Mouse (Mus musculus) kidney, embryonic 14.5 days (tissue): ENCODE measurements around the gene Wdr90. TPM values are rescaled to one million over a fixed set of nuclear protein-coding genes. Genes with fewer than 3 reads are reported as not detected.

ENCODE experiments used
- ATAC-seq: fragments of 200-750 bp; cut with Nextera tagmentation; 2 replicates; pipeline ENCODE4 v1.8.0; 2017; ENCODE audit warnings: moderate number of reproducible peaks, mild to moderate bottlenecking, moderate TSS enrichment, moderate library complexity; ENCODE audit not compliant: low FRiP score, low TSS enrichment
- H3K27ac ChIP-seq: fragments of 300-500 bp; sonication (generic); 2 replicates; pipeline ENCODE4 v1.5.1; 2014; ENCODE audit warnings: low read depth, mild to moderate bottlenecking, low read length, moderate library complexity, mixed read lengths
- H3K27me3 ChIP-seq: fragments of 300-500 bp; sonication (generic); 2 replicates; pipeline ENCODE4 v1.6.1; 2014; ENCODE audit warnings: mild to moderate bottlenecking, low read length; ENCODE audit not compliant: control insufficient read depth, insufficient read depth
- H3K36me3 ChIP-seq: fragments of 300-500 bp; sonication (generic); 2 replicates; pipeline ENCODE4 v1.6.1; 2014; ENCODE audit warnings: low read length, mixed read lengths; ENCODE audit not compliant: control insufficient read depth, insufficient read depth
- H3K4me1 ChIP-seq: fragments of 300-500 bp; sonication (generic); 2 replicates; pipeline ENCODE4 v1.6.1; 2014; ENCODE audit warnings: low read length, mixed read lengths; ENCODE audit not compliant: control insufficient read depth, insufficient read depth
- H3K4me2 ChIP-seq: fragments of 300-500 bp; sonication (generic); replicated peaks from 2 replicates; pipeline ENCODE4 v1.6.1; 2014; ENCODE audit warnings: low read depth, mild to moderate bottlenecking, low read length
- H3K4me3 ChIP-seq: fragments of 300-500 bp; sonication (generic); 2 replicates; pipeline ENCODE4 v1.5.1; 2014; ENCODE audit warnings: mild to moderate bottlenecking, low read length
- H3K9ac ChIP-seq: fragments of 300-500 bp; sonication (generic); 2 replicates; pipeline ENCODE4 v1.6.1; 2014; ENCODE audit warnings: low read depth, mild to moderate bottlenecking, low read length, moderate library complexity
- H3K9me3 ChIP-seq: fragments of 300-500 bp; sonication (generic); 2 replicates; pipeline ENCODE4 v1.6.1; 2016; ENCODE audit warnings: low read length; ENCODE audit not compliant: control insufficient read depth
- WGBS: fragments of 180-500 bp; shearing (Covaris S2); extraction: QIAGEN DNeasy Blood & Tissue Kit; methylation state at CpG from one replicate; pipeline ENCODE4 v1.1.7; 2014; 5-methylcytosine and 5-hydroxymethylcytosine counted together
- polyA plus RNA-seq: library from polyadenylated mRNA; unstranded; fragments of >200 nt; fragmentation: Nextera tagmentation; extraction: Ambion mirVana; gene quantifications from 2 replicates; pipeline ENCODE4 v1.2.1, GENCODE M21; 2014

Wdr90 gene
- polyA plus RNA-seq, 1 experiment from 2014 or later, result 27.5 TPM

DNA sequence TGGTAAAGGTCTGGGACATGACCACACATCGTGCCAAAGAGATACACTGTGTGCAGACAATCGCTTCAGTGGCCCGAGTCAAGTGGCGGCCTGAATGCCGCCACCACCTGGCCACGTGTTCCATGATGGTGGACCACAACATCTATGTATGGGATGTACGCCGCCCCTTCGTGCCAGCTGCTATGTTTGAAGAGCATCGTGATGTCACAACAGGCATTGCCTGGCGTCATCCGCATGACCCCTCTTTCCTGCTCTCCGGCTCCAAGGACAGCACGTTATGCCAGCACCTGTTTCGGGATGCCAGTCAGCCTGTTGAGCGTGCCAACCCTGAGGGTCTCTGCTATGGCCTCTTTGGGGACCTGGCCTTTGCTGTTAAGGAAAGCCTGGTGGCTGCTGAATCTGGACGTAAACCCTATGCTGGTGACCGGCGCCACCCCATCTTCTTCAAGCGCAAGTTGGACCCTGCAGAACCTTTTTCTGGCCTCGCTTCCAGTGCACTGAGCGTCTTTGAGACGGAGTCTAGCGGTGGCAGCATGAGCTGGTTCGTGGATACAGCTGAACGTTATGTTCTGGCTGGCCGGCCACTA is 35.2 kb downstream of the Wdr90 start:
- Histone ChIP-seq H3K4me3 (no peak overlapping the region), H3K27ac (no peak overlapping the region), H3K4me1 (peaks cover 33% of the 10 kb centered on the region), H3K27me3 (no peaks in the 10 kb centered on the region), H3K4me2 (no peak overlapping the region), H3K9ac (no peak overlapping the region), H3K9me3 (no peaks in the 10 kb centered on the region), H3K36me3 (peaks cover 43% of the 10 kb centered on the region)
- 96% methylated on average over 27 of the region's 27 CpGs for WGBS
- no peak for ATAC-seq

DNA sequence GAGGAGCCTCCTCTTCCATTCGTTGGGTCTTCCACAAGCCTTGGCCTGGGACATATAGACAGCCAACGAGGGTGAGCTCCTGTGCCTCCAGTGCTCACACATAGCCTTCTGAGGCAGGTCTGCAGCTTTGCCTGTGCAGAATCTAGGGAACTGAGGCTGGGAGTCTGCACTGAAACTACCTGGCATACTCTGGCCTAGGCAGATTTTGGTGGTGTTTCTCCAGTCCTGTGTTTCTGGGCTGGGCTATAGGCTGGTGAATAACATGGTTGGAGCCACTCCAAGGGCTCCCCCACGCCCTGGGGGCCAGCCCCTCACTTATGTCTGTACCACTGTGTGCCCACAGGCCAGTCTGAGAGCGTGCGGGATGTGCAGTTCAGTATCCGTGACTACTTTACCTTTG is 36.0 kb downstream of the Wdr90 start:
- peaks cover 26% of the 10 kb centered on the region for H3K4me1 ChIP-seq

DNA sequence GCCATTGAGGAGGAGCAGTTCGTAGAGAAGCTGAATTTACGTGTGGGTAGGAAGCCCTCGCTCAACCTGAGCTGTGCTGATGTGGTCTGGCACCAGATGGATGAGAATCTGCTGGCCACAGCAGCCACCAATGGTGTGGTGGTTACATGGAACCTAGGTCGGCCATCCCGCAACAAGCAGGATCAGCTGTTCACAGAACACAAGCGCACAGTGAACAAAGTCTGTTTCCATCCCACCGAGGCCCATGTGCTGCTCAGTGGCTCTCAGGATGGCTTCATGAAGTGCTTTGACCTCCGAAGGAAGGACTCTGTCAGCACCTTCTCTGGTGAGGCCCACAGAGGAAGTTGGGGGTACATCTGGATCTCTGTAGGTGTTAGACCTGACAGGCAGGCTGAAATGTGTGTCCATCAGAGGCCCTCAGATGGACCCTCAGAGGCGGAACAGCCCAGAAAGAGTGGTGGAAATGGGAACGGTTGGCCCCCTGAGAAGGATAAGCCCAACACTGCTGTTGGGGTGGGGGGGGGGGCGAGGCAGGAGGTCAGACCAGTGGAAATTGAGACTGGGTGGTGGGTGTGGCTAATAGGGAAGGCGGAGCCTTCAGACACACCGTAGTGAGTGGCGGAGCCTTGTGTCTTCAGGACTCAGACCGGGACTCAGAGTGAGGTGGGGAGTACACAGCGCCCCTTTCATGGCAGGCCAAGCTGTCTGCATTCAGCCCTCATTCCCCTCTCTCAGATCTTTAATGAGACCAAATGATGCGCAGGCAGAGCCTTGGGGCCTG is 36.7 kb downstream of the Wdr90 start:
- Histone ChIP-seq H3K9me3 (no peaks in the 10 kb centered on the region), H3K4me2 (peak overlapping the region; percentile 98), H3K4me3 (peak overlapping the region; percentile 79), H3K36me3 (peaks cover 28% of the 10 kb centered on the region), H3K4me1 (peaks cover 21% of the 10 kb centered on the region), H3K9ac (peak overlapping the region; percentile 76; the same call in 1 of the 2 replicates), H3K27me3 (peaks cover 10% of the 10 kb centered on the region), H3K27ac (no peak overlapping the region)
- WGBS, result 72% methylated on average over 17 of the region's 17 CpGs
- no peak for ATAC-seq

More for the DNA sequence above, 36.0 kb downstream of the Wdr90 start:
- 87% methylated on average over 6 of the region's 6 CpGs for WGBS
- Histone ChIP-seq H3K9me3 (no peaks in the 10 kb centered on the region), H3K36me3 (peaks cover 35% of the 10 kb centered on the region), H3K4me2 (no peak overlapping the region), H3K27me3 (peaks cover 2% of the 10 kb centered on the region), H3K27ac (no peak overlapping the region), H3K4me3 (no peak overlapping the region), H3K9ac (no peak overlapping the region)
- no peak for ATAC-seq

DNA sequence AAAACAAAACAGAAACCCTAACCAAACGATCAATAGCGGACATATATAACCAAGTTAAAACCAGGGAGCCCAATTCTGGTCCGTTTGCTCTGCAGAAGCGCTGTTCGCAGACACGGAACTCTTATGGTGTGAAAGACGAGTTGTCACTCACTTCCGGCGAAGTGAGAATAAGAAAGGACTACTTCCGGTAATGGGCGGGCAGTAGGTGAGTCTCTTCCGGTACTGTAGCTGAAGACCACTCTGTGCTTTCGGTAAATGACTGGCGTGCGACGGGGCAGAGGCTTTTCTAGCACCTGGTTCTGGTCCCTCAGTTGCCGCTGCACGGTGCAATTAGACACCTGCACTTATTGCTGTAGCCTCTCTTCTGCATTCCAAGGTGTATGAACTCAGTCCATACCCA is 37.8 kb downstream of the Wdr90 start, which contains the start of gene Wdr24:
Gene Wdr24, plus strand, starts transcription at position 176 of the 400 bp plus-strand sequence.
- peak within 1 kb of the TSS; percentile 98 for H3K4me2 ChIP-seq
- H3K4me3 ChIP-seq, result peak within 1 kb of the TSS; percentile 79
- no peaks in the 10 kb centered on the region for H3K9me3 ChIP-seq
- ATAC-seq, result peak; percentile 44; the same call in 1 of the 2 replicates
- H3K27me3 ChIP-seq, result peaks cover 21% of the 10 kb centered on the region
- H3K27ac ChIP-seq, result no peak within 1 kb of the TSS
- peak within 1 kb of the TSS; percentile 76 for H3K9ac ChIP-seq
- H3K36me3 ChIP-seq, result peaks cover 27% of the 10 kb centered on the region
- peaks cover 20% of the 10 kb centered on the region for H3K4me1 ChIP-seq
- under 1% methylated on average over 18 of the region's 18 CpGs for WGBS

DNA sequence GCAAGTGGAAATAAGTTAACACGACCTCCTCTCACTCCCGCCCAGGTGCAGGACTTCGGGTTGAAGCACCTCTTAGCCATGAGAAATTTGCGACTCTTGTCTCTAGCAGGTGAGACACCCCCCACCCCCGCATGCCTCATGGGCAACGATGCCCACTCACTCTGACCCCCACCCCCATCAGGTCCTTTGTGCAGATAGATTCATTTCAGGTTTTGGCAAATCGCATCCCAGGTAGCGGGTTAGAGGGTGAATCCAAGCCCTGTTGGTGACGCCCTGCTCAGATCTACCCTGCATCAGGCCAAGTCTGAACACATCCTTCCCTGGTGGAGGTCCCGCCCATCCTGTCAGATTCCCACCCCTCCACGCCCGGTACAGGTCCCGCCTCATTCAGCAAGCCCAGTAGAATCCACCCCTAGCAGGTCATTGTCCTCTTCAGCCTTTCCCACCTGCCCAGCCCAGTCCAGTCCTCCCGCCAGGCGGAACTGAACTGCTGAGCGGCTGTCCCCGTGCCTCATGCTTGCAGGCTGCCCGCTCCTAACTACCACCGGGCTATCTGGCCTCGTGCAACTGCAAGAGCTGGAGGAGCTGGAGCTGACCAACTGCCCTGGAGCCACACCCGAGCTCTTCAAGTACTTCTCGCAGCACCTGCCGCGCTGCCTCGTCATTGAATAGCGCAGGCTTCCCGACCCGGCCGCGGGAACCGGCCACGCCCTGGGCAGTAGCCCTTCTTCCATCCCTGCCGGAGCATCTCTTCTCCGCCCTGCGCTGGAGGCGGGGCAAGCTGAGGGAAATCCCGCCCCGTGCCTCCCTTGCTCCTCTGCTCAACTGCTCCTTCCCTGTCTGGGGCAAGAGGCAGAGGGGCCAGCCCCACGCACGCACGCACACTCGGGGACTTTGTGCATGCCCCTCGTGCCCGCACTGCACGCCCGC is 42.2 kb downstream of the Wdr90 start:
- WGBS, result 6% methylated on average over 46 of the region's 46 CpGs
- Histone ChIP-seq H3K4me3 (peak overlapping the region; percentile 9; the same call in 1 of the 2 replicates), H3K27ac (no peak overlapping the region), H3K9me3 (no peaks in the 10 kb centered on the region), H3K4me1 (peaks cover 4% of the 10 kb centered on the region), H3K27me3 (peaks cover 34% of the 10 kb centered on the region), H3K4me2 (peak overlapping the region; percentile 32), H3K36me3 (no peaks in the 10 kb centered on the region), H3K9ac (no peak overlapping the region)
- no peak for ATAC-seq

DNA sequence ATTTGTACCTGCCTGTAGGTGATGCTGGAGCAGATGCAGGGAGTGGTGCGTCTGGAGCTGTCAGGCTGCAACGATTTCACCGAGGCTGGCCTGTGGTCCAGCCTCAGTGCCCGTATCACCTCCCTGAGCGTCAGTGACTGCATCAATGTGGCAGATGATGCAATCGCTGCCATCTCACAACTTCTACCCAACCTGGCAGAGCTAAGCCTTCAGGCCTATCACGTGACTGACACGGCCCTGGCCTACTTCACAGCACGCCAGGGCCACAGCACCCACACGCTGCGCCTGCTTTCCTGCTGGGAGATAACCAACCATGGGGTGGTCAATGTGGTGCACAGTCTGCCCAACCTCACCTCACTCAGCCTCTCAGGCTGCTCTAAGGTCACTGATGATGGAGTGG is 43.6 kb downstream of the Wdr90 start:
- Histone ChIP-seq H3K4me2 (no peak overlapping the region), H3K9me3 (no peaks in the 10 kb centered on the region), H3K9ac (no peak overlapping the region), H3K4me1 (0 out of 2 replicates have a peak, but pooled peaks cover 3% of the 10 kb centered on the region), H3K27me3 (peaks cover 34% of the 10 kb centered on the region), H3K4me3 (no peak overlapping the region), H3K36me3 (no peaks in the 10 kb centered on the region), H3K27ac (no peak overlapping the region)
- no peak for ATAC-seq
- 83% methylated on average over 11 of the region's 11 CpGs for WGBS

DNA sequence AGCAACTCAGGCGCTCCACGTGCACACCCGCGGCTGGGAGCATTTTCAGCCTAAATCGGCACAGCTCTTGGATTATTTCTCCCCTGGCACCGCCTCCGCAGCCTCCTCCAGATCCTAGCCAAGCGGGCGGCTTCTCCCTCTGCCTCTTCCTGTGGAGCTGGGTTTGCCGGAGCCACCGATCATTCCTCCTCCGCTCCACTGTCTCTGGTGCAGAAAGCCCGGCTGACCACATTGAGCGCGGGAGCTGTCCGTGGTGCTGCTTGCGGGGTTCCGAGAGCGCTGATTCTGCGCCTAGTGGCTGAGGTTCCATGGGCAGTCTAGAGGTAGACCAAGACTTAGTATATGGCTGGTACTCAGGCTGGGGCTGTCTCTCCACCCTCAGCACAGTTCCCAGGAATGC is 47.8 kb downstream of the Wdr90 start:
- 1% methylated on average over 20 of the region's 20 CpGs for WGBS
- H3K4me2 ChIP-seq, result no peak overlapping the region; the same call in 1 of the 2 replicates
- H3K36me3 ChIP-seq, result no peaks in the 10 kb centered on the region
- ATAC-seq, result peak; percentile 41; the same call in 1 of the 2 replicates
- peaks cover 12% of the 10 kb centered on the region for H3K4me1 ChIP-seq
- no peak overlapping the region for H3K4me3 ChIP-seq
- no peak overlapping the region for H3K9ac ChIP-seq
- H3K27ac ChIP-seq, result no peak overlapping the region
- H3K27me3 ChIP-seq, result peaks cover 34% of the 10 kb centered on the region
- H3K9me3 ChIP-seq, result no peaks in the 10 kb centered on the region

DNA sequence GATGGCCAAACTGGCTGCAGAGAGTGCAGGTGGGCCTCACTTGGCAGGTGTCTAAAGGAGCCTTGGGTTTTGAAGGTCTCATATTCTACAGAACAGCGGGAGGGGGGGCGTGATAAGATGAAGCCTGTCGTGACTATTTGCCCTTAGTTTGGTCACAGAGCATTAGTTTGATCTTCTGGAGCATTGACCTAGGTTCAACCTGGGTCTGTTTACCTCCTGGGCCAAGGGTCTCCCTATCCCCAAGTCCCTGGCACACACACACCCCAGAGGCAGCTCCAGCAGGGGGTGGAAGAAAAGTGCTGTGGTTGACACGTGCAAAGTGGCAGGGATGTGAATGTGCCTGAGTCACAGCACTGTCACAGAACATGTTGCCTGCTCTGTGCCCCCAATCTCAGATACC is 50.4 kb downstream of the Wdr90 start:
- Histone ChIP-seq H3K36me3 (no peaks in the 10 kb centered on the region), H3K27ac (no peak overlapping the region), H3K4me2 (no peak overlapping the region), H3K9me3 (no peaks in the 10 kb centered on the region), H3K27me3 (peaks cover 27% of the 10 kb centered on the region), H3K9ac (no peak overlapping the region), H3K4me1 (peaks cover 12% of the 10 kb centered on the region), H3K4me3 (no peak overlapping the region)
- no peak for ATAC-seq
- WGBS, result 71% methylated on average over 4 of the region's 4 CpGs
